Mouse (Mus musculus): ENCODE data around the gene Sept3.

GRCm38 (mm10) chr15:82341675-82342542 is 67.2 kb downstream of the Sept3 start:
- TF ChIP-seq GATA1 (IDR thresholded peaks at IDR 0.05; ENCODE audit: borderline replicate concordance, low read length) (peak; percentile 54; the same call in 1 of the 3 replicates), FLI1 (IDR thresholded peaks at IDR 0.05; ENCODE audit: low read length) (no peak)
